Mouse (Mus musculus): ENCODE results near the gene Gm45062. TPM values are rescaled to one million over a fixed set of nuclear protein-coding genes. Genes with fewer than 3 reads are reported as not detected.
A peak's percentile ranks its signal among the peaks of the same experiment; 100 is the strongest.

Gm45062 gene
- total and polyA plus RNA-seq, 3 experiments = 2.7 to 4.1 (median 3.2) TPM

DNA sequence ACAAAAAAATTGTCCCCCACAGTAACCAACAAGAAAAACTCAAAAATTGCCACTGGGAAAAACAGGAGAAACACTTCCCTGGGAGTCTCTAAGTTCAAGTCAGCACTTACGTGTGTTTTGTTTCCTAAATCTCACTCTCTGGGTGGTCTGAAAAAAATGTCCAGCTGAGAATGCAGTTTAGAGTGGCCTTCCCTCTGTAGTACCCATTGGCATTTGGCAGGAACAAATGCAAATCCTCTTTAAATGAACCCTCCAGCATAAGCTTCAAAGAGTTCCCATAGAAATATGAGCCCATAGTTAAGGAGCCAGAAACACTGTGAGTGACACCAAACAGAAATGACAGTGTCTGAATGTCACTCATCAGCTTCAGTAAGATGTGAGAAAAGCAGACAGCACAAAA lies 219.9 kb downstream of the Gm45062 start:
- TF ChIP-seq E2F4 (IDR thresholded peaks at IDR 0.05; ENCODE audit: insufficient replicate concordance, low read depth, low read length) (no peak), TBP (conservative IDR thresholded peaks at IDR 0.05; ENCODE audit: low read depth, low read length) (no peak), UBTF (IDR thresholded peaks at IDR 0.05; ENCODE audit: low read depth, low read length) (no peak), POLR2A (IDR thresholded peaks at IDR 0.05; ENCODE audit: low read depth, low read length) (no peak), CHD1 (IDR thresholded peaks at IDR 0.05; ENCODE audit: low read depth, low read length) (no peak), HCFC1 (IDR thresholded peaks at IDR 0.05; ENCODE audit: low read depth, low read length) (no peak), ZC3H11A (IDR thresholded peaks at IDR 0.05; ENCODE audit: low read depth, low read length) (no peak), MXI1 (IDR thresholded peaks at IDR 0.05; ENCODE audit: low read depth, low read length) (no peak), TCF12 (IDR thresholded peaks at IDR 0.05; ENCODE audit: low read depth, low read length) (no peak), POLR2AphosphoS2 (IDR thresholded peaks at IDR 0.05; ENCODE audit: low read depth, low read length) (no peak), ZMIZ1 (IDR thresholded peaks at IDR 0.05; ENCODE audit: low read depth, low read length) (no peak), MAFK (IDR thresholded peaks at IDR 0.05; ENCODE audit: insufficient replicate concordance, low read length) (no peak), SIN3A (IDR thresholded peaks at IDR 0.05; ENCODE audit: low read length) (no peak), CHD2 (IDR thresholded peaks at IDR 0.05; ENCODE audit: low read length) (no peak), NELFE (IDR thresholded peaks at IDR 0.05; ENCODE audit: low read depth, low read length) (no peak), PAX5 (IDR thresholded peaks at IDR 0.05; ENCODE audit: low read length) (no peak)
- Histone ChIP-seq H3K4me1 (ENCODE audit: control insufficient read depth in 1 of 2, insufficient read depth in 2 of 2) (peaks cover 0 to 12% of the 10 kb centered on the region in 2 experiments; a peak in 2 of 4 replicates), H3K9ac (ENCODE audit: insufficient read depth, low read depth) (no peak overlapping the region), H3K4me2 (ENCODE audit: insufficient read depth, low read depth, poor library complexity, severe bottlenecking) (no peak overlapping the region), H3K4me3 (replicated peaks in 1 of 3; ENCODE audit: low read depth in 2 of 3, low read length in 2 of 3, poor library complexity in 1 of 3) (no peak overlapping the region), H3K36me3 (replicated peaks in 1 of 2; ENCODE audit: control insufficient read depth in 1 of 2, insufficient read depth in 1 of 2, low read length in 1 of 2) (no peaks in the 10 kb centered on the region), H3K79me2 (replicated peaks; ENCODE audit: control insufficient read depth, extremely low read depth, insufficient read depth, poor library complexity, severe bottlenecking) (no peaks in the 10 kb centered on the region), H3K9me3 (replicated peaks; ENCODE audit: low read length) (no peaks in the 10 kb centered on the region), H3K27ac (ENCODE audit: insufficient read depth, low read depth) (no peak overlapping the region), H3K27me3 (replicated peaks) (no peaks in the 10 kb centered on the region)
- DNase-seq (ENCODE audit: extremely low read depth) = no peak
- in situ Hi-C loops (cut with MboI; ENCODE audit: low pct_ligation_motif_present, low pct_unique_long_range_greater_than_20kb, low sequenced_read_pairs) (no loop called here), dilution Hi-C loops (cut with MboI; ENCODE audit: extremely low pct_ligation_motif_present, extremely low pct_unique_long_range_greater_than_20kb, low sequenced_read_pairs) (no loop called here)

DNA sequence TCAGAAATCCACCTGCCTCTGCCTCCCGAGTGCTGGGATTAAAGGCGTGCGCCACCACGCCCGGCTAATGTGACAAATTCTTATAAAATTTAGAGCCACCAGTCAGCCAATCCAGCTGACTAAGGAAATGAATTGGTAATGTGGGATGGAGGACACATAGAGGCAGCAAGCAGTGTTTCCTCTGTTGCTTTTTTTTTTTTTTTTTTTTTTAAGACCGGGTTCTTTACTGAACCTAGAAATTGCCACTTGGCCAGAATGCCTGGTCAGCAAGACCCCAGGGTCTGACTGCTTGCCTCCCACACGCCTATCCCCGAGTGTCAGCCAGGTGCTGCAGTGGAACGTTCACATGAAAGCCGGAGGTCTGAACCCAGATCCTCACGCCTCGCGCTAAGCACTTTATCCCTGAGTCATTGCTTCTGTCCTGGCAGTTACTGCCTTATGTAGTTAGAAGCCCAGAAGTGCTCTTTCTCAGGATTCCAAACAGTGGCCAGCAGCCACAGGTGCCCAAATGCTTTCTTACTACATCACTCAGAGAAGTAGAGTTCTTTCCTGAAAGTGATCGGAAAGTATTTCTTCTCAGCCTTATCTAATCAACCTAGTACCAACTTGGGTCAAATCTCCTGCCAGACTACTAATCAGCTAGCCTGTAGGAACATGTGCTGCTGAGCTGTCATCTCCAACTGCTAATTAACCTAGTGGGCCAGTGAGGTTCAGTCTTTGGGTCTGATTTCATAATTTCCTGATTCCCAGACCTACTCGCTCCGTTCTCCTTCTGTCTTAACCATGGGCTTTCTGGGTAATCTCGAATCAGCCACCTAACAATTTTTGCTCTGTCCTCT lies 225.4 kb downstream of the Gm45062 start:
- H3K4me3 ChIP-seq (replicated peaks in 1 of 3; ENCODE audit: low read depth in 2 of 3, low read length in 2 of 3, poor library complexity in 1 of 3) = peak overlapping the region in 1 of 3 experiments; percentile 9
- peak overlapping the region; percentile 45 for H3K9ac ChIP-seq (ENCODE audit: insufficient read depth, low read depth)
- H3K27ac ChIP-seq (ENCODE audit: insufficient read depth, low read depth) = peak overlapping the region; percentile 92
- no peaks in the 10 kb centered on the region for H3K27me3 ChIP-seq (replicated peaks)
- H3K79me2 ChIP-seq (replicated peaks; ENCODE audit: control insufficient read depth, extremely low read depth, insufficient read depth, poor library complexity, severe bottlenecking) = no peaks in the 10 kb centered on the region
- no peak for DNase-seq (ENCODE audit: extremely low read depth)
- in situ Hi-C loops (cut with MboI; ENCODE audit: low pct_ligation_motif_present, low pct_unique_long_range_greater_than_20kb, low sequenced_read_pairs) (no loop called here), dilution Hi-C loops (cut with MboI; ENCODE audit: extremely low pct_ligation_motif_present, extremely low pct_unique_long_range_greater_than_20kb, low sequenced_read_pairs) (no loop called here)
- peaks cover 10 to 54% of the 10 kb centered on the region in 2 experiments for H3K4me1 ChIP-seq (ENCODE audit: control insufficient read depth in 1 of 2, insufficient read depth in 2 of 2)
- TF ChIP-seq USF2 (conservative IDR thresholded peaks at IDR 0.05; ENCODE audit: low read depth, low read length) = no peak
- TF ChIP-seq MXI1 (IDR thresholded peaks at IDR 0.05; ENCODE audit: low read depth, low read length) = no peak; the same call in 1 of the 2 replicates
- TF ChIP-seq TCF12 (IDR thresholded peaks at IDR 0.05; ENCODE audit: low read depth, low read length) = no peak
- peak; percentile 19; the same call in 1 of the 2 replicates for TF ChIP-seq HCFC1 (IDR thresholded peaks at IDR 0.05; ENCODE audit: low read depth, low read length)
- TF ChIP-seq CHD1 (IDR thresholded peaks at IDR 0.05; ENCODE audit: low read depth, low read length) = peak; percentile 49; the same call in 1 of the 2 replicates
- TF ChIP-seq ZC3H11A (IDR thresholded peaks at IDR 0.05; ENCODE audit: low read depth, low read length) = no peak
- peak; percentile 83 for TF ChIP-seq ZNF384 (IDR thresholded peaks at IDR 0.05; ENCODE audit: low read depth, low read length)
- peak; percentile 31; the same call in 1 of the 2 replicates for TF ChIP-seq MAX (IDR thresholded peaks at IDR 0.05; ENCODE audit: low read length)
- 0 out of 2 replicates have a peak, but pooled peaks have one; percentile 12 for TF ChIP-seq TBP (conservative IDR thresholded peaks at IDR 0.05; ENCODE audit: low read depth, low read length)
- TF ChIP-seq IRF4 (IDR thresholded peaks at IDR 0.05; ENCODE audit: low read depth, low read length) = no peak
- TF ChIP-seq MYC (IDR thresholded peaks at IDR 0.05; ENCODE audit: low read depth, low read length) = no peak
- TF ChIP-seq MAFK (IDR thresholded peaks at IDR 0.05; ENCODE audit: insufficient replicate concordance, low read length) = peak; percentile 6; the same call in 1 of the 2 replicates
- no peaks in the 10 kb centered on the region for H3K9me3 ChIP-seq (replicated peaks; ENCODE audit: low read length)
- H3K4me2 ChIP-seq (ENCODE audit: insufficient read depth, low read depth, poor library complexity, severe bottlenecking) = peak overlapping the region; percentile 48
- H3K36me3 ChIP-seq (replicated peaks in 1 of 2; ENCODE audit: control insufficient read depth in 1 of 2, insufficient read depth in 1 of 2, low read length in 1 of 2) = no peaks in the 10 kb centered on the region
